Comparison of ENCODE assay signal across 18 mouse cellular contexts in the genomic region with DNA sequence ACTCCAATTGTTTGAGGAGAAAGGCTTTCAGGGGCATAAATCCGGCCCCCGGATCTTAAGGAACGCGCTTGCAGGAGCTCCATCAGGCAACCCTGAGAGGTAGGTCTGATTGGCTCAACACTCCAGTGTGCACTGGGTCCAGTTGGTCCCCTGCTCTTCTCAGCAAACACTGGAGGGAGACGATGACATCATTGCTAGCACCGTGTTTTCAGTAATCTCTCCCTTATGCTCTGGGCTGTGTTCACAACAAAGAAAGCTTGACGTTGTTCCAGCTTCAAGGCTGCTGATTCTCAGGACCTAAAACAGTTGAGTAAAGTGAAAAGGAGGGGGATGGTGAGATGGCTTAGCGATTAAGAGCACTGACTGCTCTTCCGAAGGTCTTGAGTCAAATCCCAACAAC.
"Had no signal": no experiment of that assay in that cellular context is flagged by ENCODE, and none has a peak within 500 bp of the region (broad histone marks: within the 10 kb centered on the region; RNA-seq: fewer than 3 reads in every experiment).

No protein-coding gene starts in this region.

- DNase-seq: kidney, postnatal 10 days; kidney, postnatal 4 days; liver; lung, adult 18-20 months; lung, postnatal 10 days; lung, postnatal 4 days; thymus, adult 18-20 months; thymus, postnatal 36 days had no signal

- H3K27ac ChIP-seq: kidney, embryonic 15.5 days; limb, embryonic 10.5 days; limb, embryonic 13.5 days; liver, embryonic 12.5 days; liver, embryonic 15.5 days; lung, embryonic 15.5 days; midbrain, embryonic 12.5 days; midbrain, embryonic 15.5 days; neural tube, embryonic 13.5 days had no signal

- H3K36me3 ChIP-seq: kidney, embryonic 15.5 days; limb, embryonic 10.5 days; limb, embryonic 13.5 days; liver, embryonic 12.5 days; liver, embryonic 15.5 days; lung, embryonic 15.5 days; midbrain, embryonic 12.5 days; midbrain, embryonic 15.5 days; neural tube, embryonic 13.5 days had no signal

- ATAC-seq: liver, embryonic 12.5 days; midbrain, embryonic 15.5 days had no signal

- H3K27me3 ChIP-seq: kidney, embryonic 15.5 days; limb, embryonic 13.5 days; liver, embryonic 12.5 days; liver, embryonic 15.5 days; lung, embryonic 15.5 days; midbrain, embryonic 12.5 days; midbrain, embryonic 15.5 days; neural tube, embryonic 13.5 days had no signal

- H3K4me2 ChIP-seq: kidney, embryonic 15.5 days; limb, embryonic 13.5 days; liver, embryonic 12.5 days; liver, embryonic 15.5 days; lung, embryonic 15.5 days; midbrain, embryonic 12.5 days; midbrain, embryonic 15.5 days; neural tube, embryonic 13.5 days had no signal

- H3K4me3 ChIP-seq: kidney, embryonic 15.5 days; limb, embryonic 10.5 days; limb, embryonic 13.5 days; liver, embryonic 12.5 days; liver, embryonic 15.5 days; lung, embryonic 15.5 days; midbrain, embryonic 12.5 days; midbrain, embryonic 15.5 days; myocyte; neural tube, embryonic 13.5 days had no signal

- H3K9me3 ChIP-seq: kidney, embryonic 15.5 days; limb, embryonic 10.5 days; limb, embryonic 13.5 days; liver, embryonic 12.5 days; liver, embryonic 15.5 days; lung, embryonic 15.5 days; midbrain, embryonic 12.5 days; midbrain, embryonic 15.5 days; neural tube, embryonic 13.5 days had no signal

- H3K4me1 ChIP-seq: kidney, embryonic 15.5 days; limb, embryonic 10.5 days; liver, embryonic 12.5 days; liver, embryonic 15.5 days; lung, embryonic 15.5 days; midbrain, embryonic 12.5 days; midbrain, embryonic 15.5 days; neural tube, embryonic 13.5 days had no signal

- H3K9ac ChIP-seq: kidney, embryonic 15.5 days; limb, embryonic 13.5 days; liver, embryonic 12.5 days; liver, embryonic 15.5 days; lung, embryonic 15.5 days; midbrain, embryonic 12.5 days; midbrain, embryonic 15.5 days; neural tube, embryonic 13.5 days had no signal
